Mouse (Mus musculus): ENCODE results near the gene Fkbp10.

GRCm38 (mm10) chr11:100408835-100409462, 6.5 kb upstream of the Fkbp10 start:
- TF ChIP-seq CTCF (conservative IDR thresholded peaks at IDR 0.05; ENCODE audit: low read length) (no peak), POU5F1 (IDR thresholded peaks at IDR 0.05; ENCODE audit: borderline replicate concordance, low read length) (no peak), NANOG (IDR thresholded peaks at IDR 0.05; ENCODE audit: borderline replicate concordance, low read length) (no peak)
